Mouse (Mus musculus): ENCODE results near the gene Vmn2r47.
"Not testable (repeated sequence)": the region's sequence is repeated elsewhere in the genome, so short reads cannot be mapped to it uniquely, and the experiment has no call there.

The Vmn2r47 gene

DNA sequence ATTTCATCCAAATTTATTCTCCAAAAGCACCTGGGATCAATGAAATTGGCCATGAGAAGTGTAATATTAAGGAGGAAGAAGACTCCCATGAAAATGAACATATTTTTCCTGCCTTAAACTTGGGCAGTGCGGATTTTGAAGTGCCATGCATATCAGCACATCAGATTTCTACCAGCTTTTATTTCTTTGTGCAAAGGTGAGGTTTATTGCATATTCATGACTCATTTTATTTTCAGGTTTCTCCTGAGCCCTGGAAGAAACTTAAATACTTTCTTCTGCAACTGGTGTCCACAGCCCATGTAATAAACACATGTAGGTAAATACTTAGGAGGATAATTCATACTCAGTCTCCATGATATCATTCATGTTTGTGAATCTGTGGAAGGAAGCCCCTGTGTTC is at the start of gene Vmn2r47:
TSS of gene Vmn2r47 (minus strand) at position 101 of the 400 bp plus-strand sequence.
- DNase-seq = not testable (repeated sequence)

DNA sequence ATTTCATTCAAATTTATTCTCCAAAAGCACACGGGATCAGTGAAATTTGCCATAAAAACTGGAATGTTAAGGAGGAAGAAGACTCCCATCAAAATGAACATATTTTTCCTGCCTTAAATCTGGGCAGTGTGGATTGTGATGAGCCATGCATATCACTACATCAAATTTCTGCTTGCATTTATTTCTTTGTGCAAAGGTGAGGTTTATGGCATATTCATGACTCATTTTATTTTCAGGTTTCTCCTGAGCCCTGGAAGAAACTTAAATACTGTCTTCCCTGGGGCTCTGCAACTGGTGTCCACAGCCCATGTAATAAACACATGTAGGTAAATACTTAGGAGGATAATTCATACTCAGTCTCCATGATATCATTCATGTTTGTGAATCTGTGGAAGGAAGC is 70.7 kb downstream of the Vmn2r47 start, which contains the start of gene Vmn2r46:
TSS of gene Vmn2r46 (minus strand) at position 101 of the 400 bp plus-strand sequence.
- DNase-seq = not testable (repeated sequence)

Data from lung, adult 18-20 months (tissue).